In the genomic region with DNA sequence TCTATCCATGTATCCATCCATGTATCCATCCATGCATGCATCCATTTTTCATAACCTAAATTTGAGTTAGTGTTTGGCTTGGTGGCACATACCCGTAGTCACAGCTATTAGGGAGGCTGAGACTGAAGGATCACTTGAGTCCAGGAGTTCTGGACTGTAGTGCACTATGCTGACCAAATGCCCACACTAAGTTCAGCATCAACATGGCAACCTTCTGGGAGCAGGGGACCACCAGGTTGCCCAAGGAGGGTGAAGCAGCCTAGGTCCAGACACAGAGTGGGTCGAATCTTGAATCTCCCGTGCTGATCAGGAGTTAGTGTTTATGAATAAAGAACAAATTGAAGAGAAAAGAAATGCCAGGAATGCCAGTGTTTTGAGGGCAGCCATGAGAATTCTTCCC, we compare ENCODE assay signal across 24 mouse cellular contexts. TPM values are rescaled to one million over a fixed set of nuclear protein-coding genes. Genes with fewer than 3 reads are reported as not detected.
DNase-seq lines count a peak whose midpoint lies in the region; ATAC-seq and TF ChIP-seq lines count a peak whose summit lies in the region.
"Had no signal": no experiment of that assay in that cellular context is flagged by ENCODE, and none has a peak within 500 bp of the region (broad histone marks: within the 10 kb centered on the region; RNA-seq: fewer than 3 reads in every experiment).

No protein-coding gene starts in this region.

- H3K4me3 ChIP-seq in layer of hippocampus, adult 2 months = no peak overlapping the region
- H3K4me3 ChIP-seq in hindbrain, embryonic 13.5 days = no peak overlapping the region
- H3K4me3 ChIP-seq in midbrain, embryonic 13.5 days (replicated peaks) = no peak overlapping the region
- H3K4me3 ChIP-seq: embryonic facial prominence, embryonic 10.5 days; limb, embryonic 13.5 days; megakaryocyte, embryonic 14.5 days had no signal

- WGBS in hindbrain, embryonic 13.5 days = 63% methylated on average over 3 of the region's 3 CpGs
- 61% methylated on average over 3 of the region's 3 CpGs for WGBS in midbrain, embryonic 13.5 days

- peak overlapping the region; percentile 59; the same call in 1 of the 2 replicates for H3K27ac ChIP-seq in layer of hippocampus, adult 2 months
- H3K27ac ChIP-seq in hindbrain, embryonic 13.5 days = peak overlapping the region; percentile 40
- H3K27ac ChIP-seq in midbrain, embryonic 13.5 days = peak overlapping the region; percentile 32; the same call in 1 of the 2 replicates
- H3K27ac ChIP-seq: embryonic facial prominence, embryonic 10.5 days; kidney, postnatal 0 days; limb, embryonic 13.5 days; liver, embryonic 14.5 days had no signal

- no peaks in the 10 kb centered on the region for H3K36me3 ChIP-seq in hindbrain, embryonic 13.5 days
- no peaks in the 10 kb centered on the region for H3K36me3 ChIP-seq in midbrain, embryonic 13.5 days
- H3K36me3 ChIP-seq: embryonic facial prominence, embryonic 10.5 days; limb, embryonic 13.5 days had no signal

- no peak overlapping the region for H3K9ac ChIP-seq in hindbrain, embryonic 13.5 days
- H3K9ac ChIP-seq in midbrain, embryonic 13.5 days (replicated peaks) = no peak overlapping the region
- H3K9ac ChIP-seq: limb, embryonic 13.5 days; liver, embryonic 14.5 days had no signal

- DNase-seq in layer of hippocampus, adult 2 months (ENCODE audit: low spot score in 2 of 2) = no peak
- DNase-seq in layer of hippocampus, postnatal 10 days (ENCODE audit: low spot score in 2 of 2) = no peak
- DNase-seq in left cerebral cortex, postnatal 25 days (ENCODE audit: low spot score in 2 of 2) = no peak
- DNase-seq in spleen, adult 12 weeks (ENCODE audit: low spot score) = no peak
- DNase-seq in lung, postnatal 36 days = no peak
- no peak for DNase-seq in urinary bladder, postnatal 25 days (ENCODE audit: low spot score)
- DNase-seq: adrenal gland, adult 2 months; cerebellum, adult 11 months; cerebellum, postnatal 25 days; gastrocnemius, postnatal 25 days; lung, postnatal 10 days; thymus, postnatal 25 days had no signal

- intact Hi-C loops in left cerebral cortex, postnatal 25 days (cut with DNase I) = no loop called here

- ATAC-seq in hindbrain, embryonic 13.5 days (ENCODE audit: low FRiP score) = 0 out of 2 replicates have a peak, but pooled peaks have one; percentile 64
- ATAC-seq in midbrain, embryonic 13.5 days = peak; percentile 40; the same call in 1 of the 2 replicates
- ATAC-seq: intestine, postnatal 0 days had no signal

- no peaks in the 10 kb centered on the region for H3K27me3 ChIP-seq in hindbrain, embryonic 13.5 days
- peaks cover 4% of the 10 kb centered on the region; the same call in 1 of the 2 replicates for H3K27me3 ChIP-seq in midbrain, embryonic 13.5 days
- H3K27me3 ChIP-seq: CH12.LX; limb, embryonic 13.5 days had no signal

- no peak for TF ChIP-seq CTCF in layer of hippocampus, adult 2 months (conservative IDR thresholded peaks at IDR 0.05)

- H3K4me2 ChIP-seq in hindbrain, embryonic 13.5 days = no peak overlapping the region
- no peak overlapping the region for H3K4me2 ChIP-seq in midbrain, embryonic 13.5 days (replicated peaks)
- H3K4me2 ChIP-seq: limb, embryonic 13.5 days had no signal

- H3K9me3 ChIP-seq in hindbrain, embryonic 13.5 days = no peaks in the 10 kb centered on the region
- no peaks in the 10 kb centered on the region for H3K9me3 ChIP-seq in midbrain, embryonic 13.5 days
- H3K9me3 ChIP-seq: embryonic facial prominence, embryonic 10.5 days; limb, embryonic 13.5 days; megakaryocyte, embryonic 14.5 days had no signal

- peaks cover 9% of the 10 kb centered on the region for H3K4me1 ChIP-seq in hindbrain, embryonic 13.5 days (replicated peaks)
- peaks cover 12% of the 10 kb centered on the region for H3K4me1 ChIP-seq in midbrain, embryonic 13.5 days (replicated peaks)

RNA-seq across cellular contexts. Expression of gene Igsf8, which starts 9.8 kb away (rescaled TPM):
- total RNA-seq in layer of hippocampus, adult 2 months (2021) = 100 to 1,000 TPM; 255 to 257 TPM
- total RNA-seq in layer of hippocampus, postnatal 10 days (2021) = 100 to 1,000 TPM; 178 to 204 TPM
- polyA plus RNA-seq in hindbrain, embryonic 13.5 days (2015; fragmentation: Nextera tagmentation; extraction: Ambion mirVana) = 104 and 112 TPM in 2 replicates
- 90.3 and 112 TPM in 2 replicates for polyA plus RNA-seq in midbrain, embryonic 13.5 days (2015; fragmentation: Nextera tagmentation; extraction: Ambion mirVana)
- 100 to 1,000 TPM; 232 to 242 TPM for total RNA-seq in left cerebral cortex, postnatal 25 days (2021)

RNA-seq across cellular contexts. Expression of gene Atp1a4, which starts 13.0 kb away (rescaled TPM):
- not detected for total RNA-seq in layer of hippocampus, adult 2 months (2021)
- not detected for total RNA-seq in layer of hippocampus, postnatal 10 days (2021)
- polyA plus RNA-seq in hindbrain, embryonic 13.5 days (2015; fragmentation: Nextera tagmentation; extraction: Ambion mirVana) = 0.06 TPM in 1 of 2 replicates, not detected in the other
- polyA plus RNA-seq in midbrain, embryonic 13.5 days (2015; fragmentation: Nextera tagmentation; extraction: Ambion mirVana) = not detected in 2 replicates
- not detected for total RNA-seq in left cerebral cortex, postnatal 25 days (2021)
- total RNA-seq: CH12.LX; heart, postnatal 25 days; layer of hippocampus, adult 8-10 months; left cerebral cortex, adult 8-10 months had no signal
- polyA plus RNA-seq: embryonic facial prominence, embryonic 10.5 days; intestine, postnatal 0 days; kidney, postnatal 0 days; limb, embryonic 13.5 days had no signal

RNA-seq across cellular contexts. Expression of gene Atp1a2, which starts 26.7 kb away (rescaled TPM):
- total RNA-seq in layer of hippocampus, adult 2 months (2021) = 100 to 1,000 TPM; 585 to 600 TPM
- total RNA-seq in layer of hippocampus, postnatal 10 days (2021) = 100 to 1,000 TPM; 472 TPM
- polyA plus RNA-seq in hindbrain, embryonic 13.5 days (2015; fragmentation: Nextera tagmentation; extraction: Ambion mirVana) = 41.5 and 42.3 TPM in 2 replicates
- 25.3 and 25.8 TPM in 2 replicates for polyA plus RNA-seq in midbrain, embryonic 13.5 days (2015; fragmentation: Nextera tagmentation; extraction: Ambion mirVana)
- total RNA-seq in left cerebral cortex, postnatal 25 days (2021) = 100 to 1,000 TPM; 610 to 694 TPM

RNA-seq across cellular contexts. Expression of gene Casq1, which starts 51.5 kb away (rescaled TPM):
- under 1 TPM; 0.37 to 0.51 TPM for total RNA-seq in layer of hippocampus, adult 2 months (2021)
- total RNA-seq in layer of hippocampus, postnatal 10 days (2021) = 1 to 10 TPM; 1.2 to 1.6 TPM
- polyA plus RNA-seq in hindbrain, embryonic 13.5 days (2015; fragmentation: Nextera tagmentation; extraction: Ambion mirVana) = 2.3 and 2.4 TPM in 2 replicates
- polyA plus RNA-seq in midbrain, embryonic 13.5 days (2015; fragmentation: Nextera tagmentation; extraction: Ambion mirVana) = 1.3 and 1.8 TPM in 2 replicates
- under 1 TPM in 1 of 2 experiments, not detected in 1; 0.34 TPM for total RNA-seq in left cerebral cortex, postnatal 25 days (2021)

RNA-seq across cellular contexts. Expression of gene Kcnj9, which starts 57.9 kb away (rescaled TPM):
- 10 to 100 TPM; 67.2 to 69.2 TPM for total RNA-seq in layer of hippocampus, adult 2 months (2021)
- 10 to 100 TPM; 38.4 to 46.7 TPM for total RNA-seq in layer of hippocampus, postnatal 10 days (2021)
- 2.2 and 2.5 TPM in 2 replicates for polyA plus RNA-seq in hindbrain, embryonic 13.5 days (2015; fragmentation: Nextera tagmentation; extraction: Ambion mirVana)
- 3.6 and 3.9 TPM in 2 replicates for polyA plus RNA-seq in midbrain, embryonic 13.5 days (2015; fragmentation: Nextera tagmentation; extraction: Ambion mirVana)
- 100 to 1,000 TPM; 126 to 139 TPM for total RNA-seq in left cerebral cortex, postnatal 25 days (2021)
- total RNA-seq: gastrocnemius, postnatal 25 days had no signal
